Mouse (Mus musculus): ENCODE measurements around the gene Sema4d.

DNA sequence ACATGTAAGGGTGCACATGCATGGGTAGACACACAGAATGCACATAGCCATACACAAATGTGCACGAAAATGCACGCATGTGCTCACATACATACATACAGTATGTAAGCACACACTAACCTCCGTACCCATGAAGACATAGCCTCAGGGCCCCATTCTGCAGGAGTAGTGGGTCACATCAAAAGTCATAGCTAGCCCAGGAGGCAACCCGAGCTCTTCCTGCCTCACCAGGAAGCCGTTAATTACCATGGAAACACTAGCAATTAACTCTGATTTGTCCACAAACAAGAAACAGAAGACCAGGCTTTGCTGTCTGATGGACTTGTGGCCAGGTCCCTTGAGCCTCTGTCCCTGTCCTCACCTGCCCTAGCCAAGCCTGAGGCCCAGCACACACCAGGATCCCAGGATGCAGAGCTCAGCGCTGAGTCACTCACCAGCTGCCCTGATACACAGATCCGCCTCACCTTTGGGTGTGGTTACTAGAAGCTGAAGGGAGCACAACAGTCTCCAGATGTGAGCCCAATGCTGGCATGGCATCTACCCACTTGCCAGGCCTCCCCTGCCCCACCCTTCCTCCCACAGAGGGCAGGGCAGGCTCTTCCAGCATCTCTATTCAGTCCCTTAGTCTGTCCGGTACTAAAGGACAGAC lies 67.5 kb downstream of the Sema4d start:
- TF ChIP-seq MAZ (IDR thresholded peaks at IDR 0.05; ENCODE audit: low read depth, low read length) = no peak
- no peak for TF ChIP-seq TBP (conservative IDR thresholded peaks at IDR 0.05; ENCODE audit: low read depth, low read length)
- no peak for TF ChIP-seq CHD2 (IDR thresholded peaks at IDR 0.05; ENCODE audit: low read length)
- no peak for TF ChIP-seq SMC3 (IDR thresholded peaks at IDR 0.05; ENCODE audit: low read depth, low read length)
- TF ChIP-seq CTCF (conservative IDR thresholded peaks at IDR 0.05 in 1 of 2, IDR thresholded peaks at IDR 0.05 in 1 of 2; ENCODE audit: low read depth in 2 of 2, low read length in 2 of 2) = no peak
- TF ChIP-seq GABPA (IDR thresholded peaks at IDR 0.05; ENCODE audit: insufficient replicate concordance, low read depth, low read length) = no peak
- no peak for TF ChIP-seq MAX (IDR thresholded peaks at IDR 0.05; ENCODE audit: low read length)

All from CH12.LX (cell line).